Mouse (Mus musculus): ENCODE data around the gene Fam217a. TPM values are rescaled to one million over a fixed set of nuclear protein-coding genes. Genes with fewer than 3 reads are reported as not detected.
A peak's percentile ranks its signal among the peaks of the same experiment; 100 is the strongest.
"Not testable (repeated sequence)": the region's sequence is repeated elsewhere in the genome, so short reads cannot be mapped to it uniquely, and the experiment has no call there.

The Fam217a gene
- total RNA-seq, 2 experiments from 2014 or later = 1.1 to 1.4 TPM

DNA sequence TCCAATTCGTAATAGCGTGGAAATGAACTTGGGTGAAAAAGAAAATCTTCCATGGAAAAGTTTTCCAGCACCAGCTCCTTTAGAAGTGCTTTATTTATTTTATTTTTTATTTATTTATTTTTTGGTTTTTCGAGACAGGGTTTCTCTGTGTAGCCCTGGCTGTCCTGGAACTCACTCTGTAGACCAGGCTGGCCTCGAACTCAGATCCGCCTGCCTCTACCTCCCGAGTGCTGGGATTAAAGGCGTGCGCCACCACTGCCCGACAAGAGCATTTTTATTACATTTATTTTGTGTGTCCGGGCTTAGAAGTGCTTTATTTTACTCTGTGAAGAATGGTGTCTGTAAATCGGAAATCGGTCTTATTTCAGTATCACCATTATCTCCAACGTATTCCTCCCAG lies 49.4 kb downstream of the Fam217a start:
- peak in 1 of 2 experiments; percentile 9 for DNase-seq (ENCODE audit: low spot score in 2 of 2)

DNA sequence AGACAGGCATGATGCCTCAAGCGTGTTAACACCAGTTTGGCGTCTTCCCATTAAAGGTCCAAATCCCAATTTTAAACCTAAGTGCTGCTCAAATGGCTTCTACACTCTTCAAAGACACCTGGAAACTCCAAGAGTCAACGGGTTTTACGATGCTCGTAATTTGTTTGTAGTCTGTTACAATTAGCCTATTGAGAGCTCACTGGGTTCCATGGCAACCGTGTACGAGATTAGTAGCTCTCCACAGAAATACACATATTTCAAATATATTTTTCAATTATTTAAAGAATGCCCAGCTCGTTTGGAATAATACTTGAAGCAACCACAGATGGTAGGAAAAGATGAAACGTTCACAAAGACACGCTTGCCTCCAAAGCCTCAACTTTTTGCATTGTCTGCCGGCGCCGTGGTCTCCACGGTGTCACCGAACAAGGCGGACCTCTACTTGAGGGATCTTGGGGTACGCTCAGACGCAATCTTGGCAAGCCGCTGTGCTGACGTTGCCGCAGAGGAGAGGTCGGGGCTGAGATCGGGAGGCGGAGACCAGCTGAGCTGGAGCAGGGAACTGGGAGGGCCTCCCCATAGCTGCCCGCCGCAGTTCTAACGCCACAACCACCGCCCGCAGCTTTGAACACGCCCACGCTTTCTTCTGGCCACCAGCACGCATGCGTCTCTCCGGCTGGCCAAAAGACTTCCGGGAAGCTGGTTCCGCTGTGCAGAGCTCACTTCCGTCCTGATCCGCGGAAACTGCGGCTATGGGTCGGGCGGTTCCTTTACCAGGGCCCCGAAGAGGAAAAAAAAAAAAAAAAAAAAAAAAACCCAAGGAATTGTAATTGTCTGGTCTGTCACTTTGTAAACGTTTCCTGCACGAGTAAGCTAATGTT lies 50.1 kb downstream of the Fam217a start:
- DNase-seq (ENCODE audit: low spot score in 2 of 2) = peak; percentile 94 to 95

DNA sequence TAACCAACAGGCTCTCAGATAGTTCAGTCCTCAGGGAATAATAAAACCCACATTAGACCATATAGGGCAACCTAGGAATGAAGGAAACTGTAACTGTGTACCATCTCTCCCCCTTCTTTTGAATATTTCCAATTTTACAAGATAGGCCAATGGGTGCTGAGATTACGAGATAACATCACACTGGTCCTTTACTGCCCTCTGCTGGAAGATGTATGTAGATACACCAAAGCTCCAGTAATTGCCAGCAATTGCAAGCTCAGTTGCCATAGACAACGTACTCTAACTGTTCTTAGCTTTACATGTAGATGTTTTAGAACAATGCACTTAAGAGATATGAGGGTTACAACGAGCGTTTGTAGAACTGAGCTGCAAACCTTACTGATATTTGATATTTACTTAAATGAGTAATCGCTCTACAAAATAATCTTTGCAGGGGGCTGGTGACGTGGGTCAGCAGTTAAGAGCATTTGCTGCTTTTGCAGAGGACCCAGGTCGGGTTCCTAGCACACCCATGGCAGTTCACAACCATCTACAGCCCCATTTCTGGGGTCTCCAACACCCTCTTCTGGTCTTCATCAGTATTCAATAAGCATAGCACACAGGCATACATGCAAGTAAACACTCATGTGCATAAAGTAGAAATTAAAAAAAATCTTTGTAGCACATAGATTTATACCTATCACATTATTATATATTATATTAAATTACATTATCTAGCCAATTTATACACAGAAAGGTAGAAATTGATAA lies 59.5 kb downstream of the Fam217a start:
- DNase-seq (ENCODE audit: low spot score in 2 of 2) = peak; percentile 38 to 46

DNA sequence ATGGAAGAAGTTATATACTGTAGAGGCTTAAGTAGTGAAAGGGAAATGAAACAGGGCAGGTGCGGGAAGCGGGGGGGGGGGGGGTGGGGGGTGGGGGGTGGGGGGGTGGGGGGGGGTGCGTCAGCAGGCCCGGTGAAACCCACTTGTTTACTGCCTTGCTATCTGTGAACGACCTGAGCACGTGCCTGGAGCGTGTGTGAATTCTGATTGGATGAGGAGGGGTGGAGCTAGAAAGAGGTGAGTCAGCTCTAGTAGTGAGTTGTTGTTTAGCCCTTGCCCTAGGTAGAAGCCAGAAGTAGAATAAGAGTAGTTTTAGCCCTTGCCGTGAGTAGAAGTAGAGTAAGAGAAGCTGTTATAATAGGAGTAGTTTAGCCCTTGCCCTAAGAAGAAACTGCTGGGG lies 62.9 kb downstream of the Fam217a start:
- not testable (repeated sequence) for DNase-seq (ENCODE audit: low spot score in 2 of 2)

Other genes starting within 250 kb of the Fam217a start
- not detected for gene Fam50b, start 189.5 kb downstream of the Fam217a start, total RNA-seq (2021)
- gene Prpf4b, start 49.0 kb downstream of the Fam217a start, total RNA-seq (2021) = 10 to 100 TPM; 81.7 to 83.0 TPM
- gene 4933417A18Rik, start 99 bp upstream of the Fam217a start, total RNA-seq (2021) = not detected
- gene Eci3, start 39.5 kb upstream of the Fam217a start, total RNA-seq (2021) = under 1 TPM; 0.63 to 1.00 TPM
- 10 to 100 TPM; 46.7 to 46.9 TPM for gene Eci2, start 102.8 kb upstream of the Fam217a start, total RNA-seq (2021)

Data from left cerebral cortex, adult 18-20 months (tissue).